Mouse (Mus musculus) bone marrow, adult 2 months (tissue): Measurements from ENCODE around the gene Slc6a6.

ENCODE experiments used
- CTCF ChIP-seq: fragments of 200-500 bp; IDR thresholded peaks from 2 replicates; pipeline ENCODE4 v1.5.1; 2011; ENCODE audit warnings: low read length, control low read depth; ENCODE audit not compliant: control insufficient read depth, insufficient read depth
- POLR2A ChIP-seq: fragments of 200-500 bp; IDR thresholded peaks from 2 replicates; pipeline ENCODE4 v1.6.1; 2011; ENCODE audit warnings: low read depth, mild to moderate bottlenecking, control low read depth, low read length, borderline replicate concordance; ENCODE audit not compliant: control insufficient read depth

- TF ChIP-seq POLR2A (no peak), CTCF (no peak)
These were observed 43.5 kb downstream of the Slc6a6 start for GRCm38 (mm10) chr6:91727361-91727760.
